Mouse (Mus musculus) E14TG2a.4 (cell line): ENCODE results near the gene Gm20403.

Experiments
- CTCF ChIP-seq: conservative IDR thresholded peaks from 2 replicates; pipeline ENCODE4 v1.5.1; 2014; ENCODE audit warnings: low read length
- NANOG ChIP-seq: IDR thresholded peaks from 2 replicates; pipeline ENCODE4 v1.6.1; 2014; ENCODE audit warnings: borderline replicate concordance, low read length, mixed read lengths
- POU5F1 ChIP-seq: IDR thresholded peaks from 2 replicates; pipeline ENCODE4 v1.6.1; 2014; ENCODE audit warnings: low read length, borderline replicate concordance

DNA sequence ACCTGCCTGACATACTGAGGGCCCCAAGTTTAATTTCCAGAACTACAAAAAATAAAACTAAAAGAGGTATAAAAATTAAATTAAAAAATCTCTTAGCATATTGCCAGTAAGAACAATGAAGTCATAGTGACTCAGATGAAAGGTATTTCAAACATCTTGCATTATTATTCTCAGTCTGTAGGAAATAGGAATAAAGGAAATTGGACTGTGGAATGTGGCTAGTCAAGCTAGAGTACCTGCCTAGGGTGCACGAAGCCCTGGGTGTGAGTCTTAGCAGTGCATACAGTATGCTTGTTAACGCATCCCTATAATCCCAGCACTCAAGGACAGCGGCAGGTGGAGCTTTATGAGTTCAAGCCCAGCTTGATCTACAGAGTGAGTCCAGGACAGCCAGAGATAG, 9.6 kb upstream of the Gm20403 start:
- TF ChIP-seq CTCF = no peak
- no peak for TF ChIP-seq POU5F1
- no peak for TF ChIP-seq NANOG
